Mouse (Mus musculus) lung, embryonic 15.5 days (tissue): ENCODE results near the gene Mat1a. TPM values are rescaled to one million over a fixed set of nuclear protein-coding genes. Genes with fewer than 3 reads are reported as not detected.

Experiments used
- ATAC-seq: fragments of 200-750 bp; cut with Nextera tagmentation; 2 replicates; pipeline ENCODE4 v1.8.0; 2017; ENCODE audit warnings: moderate number of reproducible peaks, borderline replicate concordance; ENCODE audit not compliant: low FRiP score, low TSS enrichment; ENCODE audit errors: extremely low read depth
- H3K27ac ChIP-seq: fragments of 300-500 bp; sonication (generic); 2 replicates; pipeline ENCODE4 v1.5.1; 2015; ENCODE audit warnings: moderate library complexity, mild to moderate bottlenecking, inconsistent platforms
- H3K27me3 ChIP-seq: fragments of 300-500 bp; sonication (generic); 2 replicates; pipeline ENCODE4 v1.6.1; 2015; ENCODE audit warnings: inconsistent platforms
- H3K36me3 ChIP-seq: fragments of 300-500 bp; sonication (generic); 2 replicates; pipeline ENCODE4 v1.6.1; 2015; ENCODE audit warnings: inconsistent platforms
- H3K4me1 ChIP-seq: fragments of 300-500 bp; sonication (generic); 2 replicates; pipeline ENCODE4 v1.6.1; 2015; ENCODE audit warnings: inconsistent platforms
- H3K4me2 ChIP-seq: fragments of 300-500 bp; sonication (generic); 2 replicates; pipeline ENCODE4 v1.6.1; 2015; ENCODE audit warnings: inconsistent platforms, mild to moderate bottlenecking, moderate library complexity
- H3K4me3 ChIP-seq: fragments of 300-500 bp; sonication (generic); 2 replicates; pipeline ENCODE4 v1.5.1; 2015; ENCODE audit warnings: mild to moderate bottlenecking, inconsistent platforms
- H3K9ac ChIP-seq: fragments of 300-500 bp; sonication (generic); 2 replicates; pipeline ENCODE4 v1.6.1; 2015; ENCODE audit warnings: inconsistent platforms
- H3K9me3 ChIP-seq: fragments of 300-500 bp; sonication (generic); 2 replicates; pipeline ENCODE4 v1.6.1; 2016; ENCODE audit warnings: inconsistent platforms
- WGBS: fragments of 180-500 bp; shearing (Covaris S2); methylation state at CpG from one replicate; pipeline ENCODE4 v1.1.7; 2015; 5-methylcytosine and 5-hydroxymethylcytosine counted together
- polyA plus RNA-seq: library from polyadenylated mRNA; unstranded; fragments of >200 nt; fragmentation: Nextera tagmentation; extraction: Ambion mirVana; gene quantifications from 2 replicates; pipeline ENCODE4 v1.2.1, GENCODE M21; 2015

The Mat1a gene
- polyA plus RNA-seq, 1 experiment from 2014 or later, result 5.3 TPM

GRCm38 (mm10) chr14:41146035-41146434, 41.2 kb downstream of the Mat1a start:
- no peak overlapping the region for H3K4me3 ChIP-seq
- WGBS, result 48% methylated on average over 6 of the region's 6 CpGs
- H3K4me1 ChIP-seq, result no peaks in the 10 kb centered on the region
- H3K9me3 ChIP-seq, result no peaks in the 10 kb centered on the region
- H3K4me2 ChIP-seq, result no peak overlapping the region
- H3K9ac ChIP-seq, result no peak overlapping the region
- 0 out of 2 replicates have a peak overlapping the region, but pooled peaks have one; percentile 1 for H3K27ac ChIP-seq
- H3K36me3 ChIP-seq, result no peaks in the 10 kb centered on the region
- ATAC-seq, result peak; percentile 69; the same call in 1 of the 2 replicates
- no peaks in the 10 kb centered on the region for H3K27me3 ChIP-seq

DNA sequence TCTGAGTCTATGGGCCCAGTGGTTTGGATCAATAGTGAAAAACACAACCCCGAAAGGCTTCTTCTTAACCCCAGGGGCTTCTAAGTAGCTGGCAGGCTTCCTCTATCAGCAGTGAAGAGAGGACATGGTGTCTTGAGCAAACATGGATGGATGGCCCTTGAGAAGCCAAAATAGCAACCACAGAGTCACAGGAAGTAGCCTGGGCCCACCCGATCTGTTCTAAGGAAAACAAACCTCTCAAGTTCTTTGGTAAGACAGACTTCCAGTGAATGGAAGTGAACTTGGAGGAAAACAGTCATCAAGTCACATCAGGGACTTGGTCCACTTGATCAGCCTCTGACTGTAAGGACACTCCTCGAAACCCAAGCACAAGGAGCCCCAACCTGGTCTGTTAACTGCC, 42.1 kb downstream of the Mat1a start:
- no peak overlapping the region for H3K4me2 ChIP-seq
- 48% methylated on average over 3 of the region's 3 CpGs for WGBS
- H3K27me3 ChIP-seq, result no peaks in the 10 kb centered on the region
- peak overlapping the region; percentile 74 for H3K27ac ChIP-seq
- H3K4me3 ChIP-seq, result no peak overlapping the region
- no peaks in the 10 kb centered on the region for H3K36me3 ChIP-seq
- no peak overlapping the region for H3K9ac ChIP-seq
- no peaks in the 10 kb centered on the region for H3K9me3 ChIP-seq
- 0 out of 2 replicates have a peak, but pooled peaks have one; percentile 39 for ATAC-seq
- no peaks in the 10 kb centered on the region; the same call in 1 of the 2 replicates for H3K4me1 ChIP-seq

DNA sequence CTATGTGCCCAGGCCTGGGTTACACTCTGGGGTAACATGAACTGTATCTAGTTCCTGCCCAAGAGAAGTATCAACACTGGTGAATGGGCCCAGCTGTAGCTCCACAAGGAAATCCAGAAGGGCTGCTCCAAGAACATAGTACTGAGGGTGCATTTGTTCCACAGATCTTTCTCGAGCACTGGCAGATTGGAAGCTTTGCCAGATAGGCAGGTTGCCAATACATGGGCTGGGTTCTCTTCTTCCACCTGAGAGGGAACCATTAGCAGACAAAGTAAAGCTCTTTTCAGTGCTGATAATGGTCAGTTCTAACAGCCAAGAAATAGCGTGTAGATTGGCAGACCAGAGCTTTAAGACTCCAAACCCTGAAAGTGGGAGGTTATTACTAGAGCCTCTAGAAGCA, 42.5 kb downstream of the Mat1a start:
- no peaks in the 10 kb centered on the region for H3K36me3 ChIP-seq
- ATAC-seq, result 0 out of 2 replicates have a peak, but pooled peaks have one; percentile 25
- no peak overlapping the region for H3K4me3 ChIP-seq
- no peaks in the 10 kb centered on the region for H3K9me3 ChIP-seq
- no peaks in the 10 kb centered on the region for H3K27me3 ChIP-seq
- no peaks in the 10 kb centered on the region; the same call in 1 of the 2 replicates for H3K4me1 ChIP-seq
- no peak overlapping the region for H3K9ac ChIP-seq
- no peak overlapping the region for H3K4me2 ChIP-seq
- WGBS, result 47% methylated on average over 2 of the region's 2 CpGs
- H3K27ac ChIP-seq, result peak overlapping the region; percentile 74

DNA sequence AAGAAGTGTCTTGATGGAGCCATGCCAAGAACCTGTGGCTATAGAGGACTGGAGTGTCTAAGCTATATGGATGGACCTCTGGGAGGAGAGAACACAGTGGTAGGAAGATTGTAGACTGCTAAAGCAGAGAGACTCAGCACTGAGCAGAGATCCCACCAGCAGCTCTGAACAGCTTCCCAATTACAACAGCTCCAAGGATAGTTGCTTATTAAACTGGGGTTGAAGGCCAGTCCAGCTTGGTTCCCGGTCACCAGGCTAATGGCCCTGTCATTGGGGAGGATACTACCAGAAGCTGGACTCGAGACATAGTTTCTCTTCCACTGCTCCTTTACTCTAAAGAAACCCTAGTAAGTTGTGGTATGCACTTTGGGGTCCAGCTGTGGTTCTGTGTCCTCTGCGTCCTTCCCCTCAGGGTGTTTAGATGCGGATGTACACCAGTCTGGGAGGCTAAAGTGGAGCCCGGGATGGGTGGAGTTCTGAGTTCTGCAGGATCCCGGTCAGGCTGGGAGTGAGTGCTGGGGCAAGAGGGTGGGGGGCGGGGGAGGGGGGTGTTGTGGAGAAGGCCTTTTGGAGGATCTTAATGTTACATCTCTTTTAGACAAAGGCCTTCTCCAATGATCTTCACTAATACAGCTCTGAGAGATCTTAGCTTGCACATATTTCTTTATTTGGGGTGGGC, 46.5 kb downstream of the Mat1a start, which contains the start of gene Mbl1:
Gene Mbl1, plus strand, starts transcription at position 239 of the 679 bp plus-strand sequence.
- Histone ChIP-seq H3K27me3 (no peaks in the 10 kb centered on the region), H3K9me3 (no peaks in the 10 kb centered on the region), H3K9ac (no peak within 1 kb of the TSS), H3K4me3 (no peak within 1 kb of the TSS), H3K36me3 (no peaks in the 10 kb centered on the region), H3K4me2 (no peak within 1 kb of the TSS), H3K4me1 (no peaks in the 10 kb centered on the region; the same call in 1 of the 2 replicates), H3K27ac (no peak within 1 kb of the TSS)
- no peak for ATAC-seq
- WGBS, result 85% methylated on average over 7 of the region's 7 CpGs

GRCm38 (mm10) chr14:41160076-41160475, 55.2 kb downstream of the Mat1a start:
- Histone ChIP-seq H3K4me2 (no peak overlapping the region), H3K36me3 (no peaks in the 10 kb centered on the region), H3K4me3 (no peak overlapping the region), H3K9me3 (no peaks in the 10 kb centered on the region), H3K9ac (no peak overlapping the region), H3K4me1 (no peaks in the 10 kb centered on the region), H3K27ac (peak overlapping the region; percentile 35; the same call in 1 of the 2 replicates), H3K27me3 (no peaks in the 10 kb centered on the region)
- ATAC-seq, result no peak; the same call in 1 of the 2 replicates
- WGBS, result 59% methylated on average over 4 of the region's 4 CpGs

GRCm38 (mm10) chr14:41160743-41161142, 55.9 kb downstream of the Mat1a start:
- Histone ChIP-seq H3K27ac (no peak overlapping the region), H3K4me1 (no peaks in the 10 kb centered on the region), H3K9me3 (no peaks in the 10 kb centered on the region), H3K9ac (no peak overlapping the region), H3K36me3 (no peaks in the 10 kb centered on the region), H3K4me3 (no peak overlapping the region), H3K27me3 (no peaks in the 10 kb centered on the region), H3K4me2 (no peak overlapping the region)
- ATAC-seq, result no peak
- 19% methylated on average over 1 of the region's 1 CpGs for WGBS

GRCm38 (mm10) chr14:41162663-41163062, 57.8 kb downstream of the Mat1a start:
- Histone ChIP-seq H3K36me3 (no peaks in the 10 kb centered on the region), H3K9me3 (no peaks in the 10 kb centered on the region), H3K4me1 (no peaks in the 10 kb centered on the region), H3K4me3 (no peak overlapping the region), H3K9ac (no peak overlapping the region), H3K27me3 (no peaks in the 10 kb centered on the region), H3K27ac (no peak overlapping the region), H3K4me2 (no peak overlapping the region)
- ATAC-seq, result no peak
- WGBS, result 13% methylated on average over 2 of the region's 2 CpGs

GRCm38 (mm10) chr14:41167278-41167677, 62.4 kb downstream of the Mat1a start:
- no peak for ATAC-seq
- Histone ChIP-seq H3K4me3 (no peak overlapping the region), H3K27ac (no peak overlapping the region), H3K36me3 (no peaks in the 10 kb centered on the region), H3K9ac (no peak overlapping the region), H3K27me3 (no peaks in the 10 kb centered on the region), H3K4me1 (no peaks in the 10 kb centered on the region), H3K9me3 (no peaks in the 10 kb centered on the region), H3K4me2 (no peak overlapping the region)
- WGBS, result 30% methylated on average over 5 of the region's 5 CpGs

DNA sequence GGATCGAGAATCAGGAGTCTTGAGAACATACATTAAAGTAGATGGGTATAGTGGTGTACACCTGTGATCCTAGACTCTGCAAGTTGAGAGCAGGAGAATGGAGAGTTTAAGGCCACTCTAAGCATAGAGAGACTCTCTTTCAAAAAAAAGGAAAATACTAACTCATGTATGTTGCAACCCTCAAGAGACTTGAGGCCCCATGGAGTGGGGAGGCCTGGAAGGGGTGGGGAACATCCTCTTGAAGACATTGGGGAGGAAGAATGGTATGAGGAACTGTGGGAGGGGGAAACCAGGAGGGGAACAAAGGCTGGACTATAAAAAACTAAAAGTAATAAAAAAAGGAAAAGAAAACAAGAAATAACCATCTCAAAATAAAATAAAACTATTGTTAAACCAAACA, 63.7 kb downstream of the Mat1a start:
- H3K36me3 ChIP-seq, result no peaks in the 10 kb centered on the region
- no peaks in the 10 kb centered on the region for H3K27me3 ChIP-seq
- WGBS, result 88% methylated on average over 1 of the region's 1 CpGs
- no peaks in the 10 kb centered on the region for H3K9me3 ChIP-seq
- no peak overlapping the region for H3K27ac ChIP-seq
- H3K9ac ChIP-seq, result no peak overlapping the region
- H3K4me1 ChIP-seq, result no peaks in the 10 kb centered on the region
- ATAC-seq, result no peak
- no peak overlapping the region for H3K4me3 ChIP-seq
- H3K4me2 ChIP-seq, result no peak overlapping the region

GRCm38 (mm10) chr14:41170514-41170913, 65.7 kb downstream of the Mat1a start:
- ATAC-seq, result no peak
- Histone ChIP-seq H3K27me3 (no peaks in the 10 kb centered on the region), H3K9ac (no peak overlapping the region), H3K4me1 (no peaks in the 10 kb centered on the region), H3K27ac (no peak overlapping the region), H3K4me2 (no peak overlapping the region), H3K9me3 (no peaks in the 10 kb centered on the region), H3K4me3 (no peak overlapping the region), H3K36me3 (no peaks in the 10 kb centered on the region)
- WGBS, result 56% methylated on average over 2 of the region's 2 CpGs
